Mouse (Mus musculus): ENCODE results near the gene Idh3b. TPM values are rescaled to one million over a fixed set of nuclear protein-coding genes. Genes with fewer than 3 reads are reported as not detected.

The Idh3b gene
- polyA plus RNA-seq (2012) = 6.8 and 9.7 TPM in 2 replicates

- peaks cover 39% of the 10 kb centered on the region for H3K36me3 ChIP-seq (ENCODE audit: control insufficient read depth)
- H3K4me1 ChIP-seq (ENCODE audit: control insufficient read depth) = peaks cover 47% of the 10 kb centered on the region
- H3K9me3 ChIP-seq (ENCODE audit: control insufficient read depth, low read length) = no peaks in the 10 kb centered on the region
- H3K4me3 ChIP-seq (replicated peaks) = peak within 1 kb of the TSS; percentile 70
- peaks cover 4% of the 10 kb centered on the region for H3K27me3 ChIP-seq (ENCODE audit: control insufficient read depth)
- TF ChIP-seq GATA1 (IDR thresholded peaks at IDR 0.05; ENCODE audit: low read length) (no peak), TAL1 (IDR thresholded peaks at IDR 0.05; ENCODE audit: low read length) (no peak)
Observed at GRCm38 (mm10) chr2:130283854-130284654, at the start of gene Idh3b. Idh3b (minus strand) TSS chr2:130284547.

- H3K4me3 ChIP-seq (replicated peaks) = no peak overlapping the region
- H3K27me3 ChIP-seq (ENCODE audit: control insufficient read depth) = no peaks in the 10 kb centered on the region
- H3K36me3 ChIP-seq (ENCODE audit: control insufficient read depth) = no peaks in the 10 kb centered on the region
- H3K9me3 ChIP-seq (ENCODE audit: control insufficient read depth, low read length) = no peaks in the 10 kb centered on the region
- no peaks in the 10 kb centered on the region for H3K4me1 ChIP-seq (ENCODE audit: control insufficient read depth)
- TF ChIP-seq GATA1 (IDR thresholded peaks at IDR 0.05; ENCODE audit: low read length) (no peak), TAL1 (IDR thresholded peaks at IDR 0.05; ENCODE audit: low read length) (no peak)
Observed at GRCm38 (mm10) chr2:130329502-130329901, 45.2 kb upstream of the Idh3b start.

- Histone ChIP-seq H3K36me3 (ENCODE audit: control insufficient read depth) (no peaks in the 10 kb centered on the region), H3K4me3 (replicated peaks) (no peak overlapping the region), H3K9me3 (ENCODE audit: control insufficient read depth, low read length) (no peaks in the 10 kb centered on the region), H3K4me1 (ENCODE audit: control insufficient read depth) (no peaks in the 10 kb centered on the region), H3K27me3 (ENCODE audit: control insufficient read depth) (no peaks in the 10 kb centered on the region)
- no peak for TF ChIP-seq GATA1 (IDR thresholded peaks at IDR 0.05; ENCODE audit: low read length)
- TF ChIP-seq TAL1 (IDR thresholded peaks at IDR 0.05; ENCODE audit: low read length) = no peak
Observed at GRCm38 (mm10) chr2:130327057-130327456, 42.7 kb upstream of the Idh3b start.

GRCm38 (mm10) chr2:130303014-130303413, 18.7 kb upstream of the Idh3b start:
- H3K4me1 ChIP-seq (ENCODE audit: control insufficient read depth) = no peaks in the 10 kb centered on the region
- TF ChIP-seq GATA1 (IDR thresholded peaks at IDR 0.05; ENCODE audit: low read length) (no peak), TAL1 (IDR thresholded peaks at IDR 0.05; ENCODE audit: low read length) (no peak)
- no peak overlapping the region for H3K4me3 ChIP-seq (replicated peaks)
- no peaks in the 10 kb centered on the region for H3K36me3 ChIP-seq (ENCODE audit: control insufficient read depth)
- H3K9me3 ChIP-seq (ENCODE audit: control insufficient read depth, low read length) = no peaks in the 10 kb centered on the region
- H3K27me3 ChIP-seq (ENCODE audit: control insufficient read depth) = peaks cover 16% of the 10 kb centered on the region

DNA sequence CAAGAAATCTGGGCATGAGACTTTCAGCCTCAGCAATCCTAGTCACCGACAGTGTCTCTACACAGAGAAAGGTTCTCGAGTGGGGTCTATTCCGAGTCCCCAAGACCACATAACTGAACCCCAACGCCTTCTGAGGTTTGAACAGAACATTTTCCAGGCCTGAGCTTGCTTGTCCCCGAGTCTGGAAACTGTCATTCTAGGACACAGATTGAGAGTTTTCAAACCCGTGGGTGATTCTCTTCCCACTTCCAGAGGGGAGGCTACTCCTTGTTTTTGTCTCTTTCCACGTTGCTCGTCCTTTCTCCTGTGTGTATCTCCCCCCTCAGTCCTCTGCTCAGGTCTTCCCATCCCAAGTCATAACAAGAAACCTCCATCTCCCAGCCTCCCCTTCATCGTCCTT, 13.2 kb upstream of the Idh3b start:
- TF ChIP-seq TAL1 (IDR thresholded peaks at IDR 0.05; ENCODE audit: low read length) (no peak), GATA1 (IDR thresholded peaks at IDR 0.05; ENCODE audit: low read length) (no peak)
- Histone ChIP-seq H3K27me3 (ENCODE audit: control insufficient read depth) (peaks cover 71% of the 10 kb centered on the region), H3K36me3 (ENCODE audit: control insufficient read depth) (no peaks in the 10 kb centered on the region), H3K4me1 (ENCODE audit: control insufficient read depth) (no peaks in the 10 kb centered on the region), H3K9me3 (ENCODE audit: control insufficient read depth, low read length) (peaks cover 6% of the 10 kb centered on the region; the same call in 1 of the 2 replicates), H3K4me3 (replicated peaks) (no peak overlapping the region)

- Histone ChIP-seq H3K27me3 (ENCODE audit: control insufficient read depth) (peaks cover 84% of the 10 kb centered on the region), H3K36me3 (ENCODE audit: control insufficient read depth) (no peaks in the 10 kb centered on the region), H3K9me3 (ENCODE audit: control insufficient read depth, low read length) (peaks cover 6% of the 10 kb centered on the region; the same call in 1 of the 2 replicates), H3K4me1 (ENCODE audit: control insufficient read depth) (no peaks in the 10 kb centered on the region), H3K4me3 (replicated peaks) (no peak overlapping the region)
- TF ChIP-seq GATA1 (IDR thresholded peaks at IDR 0.05; ENCODE audit: low read length) (no peak), TAL1 (IDR thresholded peaks at IDR 0.05; ENCODE audit: low read length) (no peak)
Observed at GRCm38 (mm10) chr2:130296134-130296745, 11.9 kb upstream of the Idh3b start.

- Histone ChIP-seq H3K9me3 (ENCODE audit: control insufficient read depth, low read length) (peaks cover 6% of the 10 kb centered on the region; the same call in 1 of the 2 replicates), H3K36me3 (ENCODE audit: control insufficient read depth) (no peaks in the 10 kb centered on the region), H3K4me1 (ENCODE audit: control insufficient read depth) (no peaks in the 10 kb centered on the region), H3K4me3 (replicated peaks) (no peak overlapping the region), H3K27me3 (ENCODE audit: control insufficient read depth) (peaks cover 91% of the 10 kb centered on the region)
- TF ChIP-seq GATA1 (IDR thresholded peaks at IDR 0.05; ENCODE audit: low read length) (no peak), TAL1 (IDR thresholded peaks at IDR 0.05; ENCODE audit: low read length) (no peak)
Observed at GRCm38 (mm10) chr2:130295331-130296133, 11.2 kb upstream of the Idh3b start.

- Histone ChIP-seq H3K4me1 (ENCODE audit: control insufficient read depth) (no peaks in the 10 kb centered on the region), H3K9me3 (ENCODE audit: control insufficient read depth, low read length) (peaks cover 6% of the 10 kb centered on the region; the same call in 1 of the 2 replicates), H3K27me3 (ENCODE audit: control insufficient read depth) (peaks cover 93% of the 10 kb centered on the region), H3K36me3 (ENCODE audit: control insufficient read depth) (no peaks in the 10 kb centered on the region), H3K4me3 (replicated peaks) (peak within 1 kb of the TSS; percentile 14)
- no peak for TF ChIP-seq GATA1 (IDR thresholded peaks at IDR 0.05; ENCODE audit: low read length)
- TF ChIP-seq TAL1 (IDR thresholded peaks at IDR 0.05; ENCODE audit: low read length) = no peak
Observed at GRCm38 (mm10) chr2:130294936-130295277, 10.6 kb upstream of the Idh3b start, which contains the start of gene Ebf4. Ebf4 (plus strand) TSS chr2:130295169.

All from erythroblast, embryonic 14.5 days (primary cell).